Mouse (Mus musculus) limb, embryonic 11.5 days (tissue): ENCODE measurements around the gene Dcp1b. TPM values are rescaled to one million over a fixed set of nuclear protein-coding genes. Genes with fewer than 3 reads are reported as not detected.

Experiments
- ATAC-seq: fragments of 200-750 bp; cut with Nextera tagmentation; 2 replicates; pipeline ENCODE4 v1.8.0; 2017; ENCODE audit warnings: low read depth; ENCODE audit not compliant: insufficient number of reproducible peaks, low FRiP score, low TSS enrichment
- DNase-seq: peaks from one replicate; pipeline ENCODE4 v3.0.0-alpha.2; 2015; ENCODE audit warnings: low spot score
- H3K27ac ChIP-seq: fragments of 300-500 bp; sonication (generic); replicated peaks from 2 replicates; pipeline ENCODE4 v1.5.1; 2014; ENCODE audit warnings: low read depth, mild to moderate bottlenecking, low read length
- H3K27me3 ChIP-seq: fragments of 300-500 bp; sonication (generic); 2 replicates; pipeline ENCODE4 v1.6.1; 2014; ENCODE audit warnings: mild to moderate bottlenecking, low read length, mixed read lengths; ENCODE audit not compliant: control insufficient read depth, insufficient read depth
- H3K36me3 ChIP-seq: fragments of 300-500 bp; sonication (generic); 2 replicates; pipeline ENCODE4 v1.6.1; 2014; ENCODE audit warnings: mild to moderate bottlenecking, low read length, moderate library complexity, mixed read lengths; ENCODE audit not compliant: control insufficient read depth, insufficient read depth
- H3K4me1 ChIP-seq: fragments of 300-500 bp; sonication (generic); 2 replicates; pipeline ENCODE4 v1.6.1; 2014; ENCODE audit warnings: low read length, mixed read lengths; ENCODE audit not compliant: control insufficient read depth, insufficient read depth
- H3K4me2 ChIP-seq: fragments of 300-500 bp; sonication (generic); 2 replicates; pipeline ENCODE4 v1.6.1; 2014; ENCODE audit warnings: low read depth, mild to moderate bottlenecking, moderate library complexity; ENCODE audit not compliant: severe bottlenecking
- H3K4me3 ChIP-seq: fragments of 300-500 bp; sonication (generic); 2 replicates; pipeline ENCODE4 v1.5.1; 2014; ENCODE audit warnings: low read depth, low read length
- H3K9ac ChIP-seq: fragments of 300-500 bp; sonication (generic); 2 replicates; pipeline ENCODE4 v1.6.1; 2014; ENCODE audit warnings: mild to moderate bottlenecking, low read length
- H3K9me3 ChIP-seq: fragments of 300-500 bp; sonication (generic); 2 replicates; pipeline ENCODE4 v1.6.1; 2016; ENCODE audit warnings: low read length; ENCODE audit not compliant: control insufficient read depth
- WGBS: fragments of 180-500 bp; shearing (Covaris S2); extraction: QIAGEN DNeasy Blood & Tissue Kit; methylation state at CpG from one replicate; pipeline ENCODE4 v1.1.7; 2014; 5-methylcytosine and 5-hydroxymethylcytosine counted together
- polyA plus RNA-seq: library from polyadenylated mRNA; unstranded; fragments of >200 nt; fragmentation: Nextera tagmentation; extraction: Ambion mirVana; gene quantifications from 2 replicates; pipeline ENCODE4 v1.2.1, GENCODE M21; 2014

Dcp1b gene
- polyA plus RNA-seq, 1 experiment from 2014 or later = 7.9 TPM

- H3K4me2 ChIP-seq = no peak overlapping the region
- H3K27ac ChIP-seq = no peak overlapping the region
- H3K9ac ChIP-seq = no peak overlapping the region
- H3K4me1 ChIP-seq = no peaks in the 10 kb centered on the region
- H3K4me3 ChIP-seq = no peak overlapping the region
- 58% methylated on average over 2 of the region's 2 CpGs for WGBS
- H3K27me3 ChIP-seq = no peaks in the 10 kb centered on the region
- no peaks in the 10 kb centered on the region for H3K36me3 ChIP-seq
- no peak for DNase-seq
- no peak for ATAC-seq
- H3K9me3 ChIP-seq = no peaks in the 10 kb centered on the region; the same call in 1 of the 2 replicates
Observed at GRCm38 (mm10) chr6:119246082-119246481, 71.0 kb downstream of the Dcp1b start.

- no peak overlapping the region for H3K27ac ChIP-seq
- WGBS = 89% methylated on average over 3 of the region's 3 CpGs
- no peak overlapping the region for H3K4me2 ChIP-seq
- H3K9me3 ChIP-seq = no peaks in the 10 kb centered on the region; the same call in 1 of the 2 replicates
- no peaks in the 10 kb centered on the region for H3K36me3 ChIP-seq
- no peaks in the 10 kb centered on the region for H3K27me3 ChIP-seq
- DNase-seq (no peak), ATAC-seq (no peak)
- H3K9ac ChIP-seq = no peak overlapping the region
- no peaks in the 10 kb centered on the region for H3K4me1 ChIP-seq
- H3K4me3 ChIP-seq = no peak overlapping the region
Observed at GRCm38 (mm10) chr6:119248578-119248977, 73.5 kb downstream of the Dcp1b start.

- ATAC-seq (no peak), DNase-seq (no peak)
- WGBS = 91% methylated on average over 10 of the region's 10 CpGs
- no peak overlapping the region for H3K27ac ChIP-seq
- no peak overlapping the region for H3K9ac ChIP-seq
- no peak overlapping the region for H3K4me3 ChIP-seq
- no peaks in the 10 kb centered on the region; the same call in 1 of the 2 replicates for H3K9me3 ChIP-seq
- H3K4me2 ChIP-seq = no peak overlapping the region
- no peaks in the 10 kb centered on the region for H3K27me3 ChIP-seq
- no peaks in the 10 kb centered on the region for H3K4me1 ChIP-seq
- H3K36me3 ChIP-seq = no peaks in the 10 kb centered on the region
Observed at GRCm38 (mm10) chr6:119249726-119250125, 74.7 kb downstream of the Dcp1b start.

GRCm38 (mm10) chr6:119251704-119252103 lies 76.7 kb downstream of the Dcp1b start:
- H3K27ac ChIP-seq = no peak overlapping the region
- ATAC-seq (no peak), DNase-seq (no peak)

More at GRCm38 (mm10) chr6:119251704-119252103, 76.7 kb downstream of the Dcp1b start:
- no peak overlapping the region for H3K4me2 ChIP-seq
- no peaks in the 10 kb centered on the region for H3K4me1 ChIP-seq
- no peaks in the 10 kb centered on the region for H3K27me3 ChIP-seq
- H3K9me3 ChIP-seq = no peaks in the 10 kb centered on the region
- H3K4me3 ChIP-seq = no peak overlapping the region
- WGBS = 79% methylated on average over 4 of the region's 4 CpGs
- no peak overlapping the region for H3K9ac ChIP-seq
- no peaks in the 10 kb centered on the region for H3K36me3 ChIP-seq

Other genes with a start within 250 kb of the Dcp1b start
- gene Cacna1c, start 21.2 kb downstream of the Dcp1b start, polyA plus RNA-seq = 8.7 and 11.2 TPM in 2 replicates
- 0.03 TPM in 2 replicates for gene Cacna2d4, start 61.3 kb downstream of the Dcp1b start, polyA plus RNA-seq
- not detected in 2 replicates for gene Lrtm2, start 155.5 kb downstream of the Dcp1b start, polyA plus RNA-seq
- gene Adipor2, start 242.5 kb downstream of the Dcp1b start, polyA plus RNA-seq = 14.2 and 18.7 TPM in 2 replicates